Mouse (Mus musculus) hindbrain, embryonic 12.5 days (tissue): ENCODE data around the gene Alkbh7. TPM values are rescaled to one million over a fixed set of nuclear protein-coding genes. Genes with fewer than 3 reads are reported as not detected.

ENCODE experiments used
- ATAC-seq: fragments of 200-750 bp; cut with Nextera tagmentation; 2 replicates; pipeline ENCODE4 v1.8.0; 2017; ENCODE audit warnings: moderate TSS enrichment; ENCODE audit not compliant: low FRiP score
- H3K27ac ChIP-seq: fragments of 300-500 bp; sonication (generic); 2 replicates; pipeline ENCODE4 v1.5.1; 2016; ENCODE audit warnings: mild to moderate bottlenecking
- H3K27me3 ChIP-seq: fragments of 300-500 bp; sonication (generic); 2 replicates; pipeline ENCODE4 v1.6.1; 2016; ENCODE audit warnings: mild to moderate bottlenecking
- H3K36me3 ChIP-seq: fragments of 300-500 bp; sonication (generic); 2 replicates; pipeline ENCODE4 v1.6.1; 2016; ENCODE audit warnings: mild to moderate bottlenecking
- H3K4me1 ChIP-seq: fragments of 300-500 bp; sonication (generic); 2 replicates; pipeline ENCODE4 v1.6.1; 2016
- H3K4me2 ChIP-seq: fragments of 300-500 bp; sonication (generic); replicated peaks from 2 replicates; pipeline ENCODE4 v1.6.1; 2016; ENCODE audit warnings: mild to moderate bottlenecking
- H3K4me3 ChIP-seq: fragments of 300-500 bp; sonication (generic); 2 replicates; pipeline ENCODE4 v1.5.1; 2016; ENCODE audit warnings: mild to moderate bottlenecking
- H3K9ac ChIP-seq: fragments of 300-500 bp; sonication (generic); 2 replicates; pipeline ENCODE4 v1.6.1; 2016; ENCODE audit warnings: mild to moderate bottlenecking, moderate library complexity
- H3K9me3 ChIP-seq: fragments of 300-500 bp; sonication (generic); replicated peaks from 2 replicates; pipeline ENCODE4 v1.6.1; 2016; ENCODE audit warnings: mild to moderate bottlenecking
- WGBS: fragments of 180-500 bp; shearing (Covaris S2); methylation state at CpG from one replicate; pipeline ENCODE4 v1.1.7; 2016; 5-methylcytosine and 5-hydroxymethylcytosine counted together
- polyA plus RNA-seq: library from polyadenylated mRNA; unstranded; fragments of >200 nt; fragmentation: Nextera tagmentation; extraction: Ambion mirVana; gene quantifications from 2 replicates; pipeline ENCODE4 v1.2.1, GENCODE M21; 2016

Gene Alkbh7
- 32.8 and 34.6 TPM in 2 replicates for polyA plus RNA-seq

- ATAC-seq = peak; percentile 98
- WGBS = under 1% methylated on average over 38 of the region's 38 CpGs
- no peaks in the 10 kb centered on the region for H3K9me3 ChIP-seq
- H3K4me2 ChIP-seq = peak within 1 kb of the TSS; percentile 55
- H3K9ac ChIP-seq = peak within 1 kb of the TSS; percentile 65
- H3K27ac ChIP-seq = peak within 1 kb of the TSS; percentile 79
- peaks cover 9% of the 10 kb centered on the region for H3K4me1 ChIP-seq
- H3K36me3 ChIP-seq = peaks cover 67% of the 10 kb centered on the region
- H3K27me3 ChIP-seq = no peaks in the 10 kb centered on the region
- H3K4me3 ChIP-seq = peak within 1 kb of the TSS; percentile 63
Observed at GRCm38 (mm10) chr17:56997029-56997667, at the start of gene Alkbh7. TSS of gene Alkbh7 (plus strand) at chr17:56997339.

GRCm38 (mm10) chr17:56950915-56951314 is 46.2 kb upstream of the Alkbh7 start:
- Histone ChIP-seq H3K4me2 (no peak overlapping the region), H3K36me3 (no peaks in the 10 kb centered on the region), H3K27ac (no peak overlapping the region), H3K4me1 (no peaks in the 10 kb centered on the region), H3K27me3 (no peaks in the 10 kb centered on the region; the same call in 1 of the 2 replicates), H3K9ac (no peak overlapping the region), H3K4me3 (no peak overlapping the region), H3K9me3 (no peaks in the 10 kb centered on the region)
- ATAC-seq = no peak
- 15% methylated on average over 3 of the region's 3 CpGs for WGBS

- WGBS = 83% methylated on average over 1 of the region's 1 CpGs
- Histone ChIP-seq H3K4me1 (no peaks in the 10 kb centered on the region), H3K27ac (no peak overlapping the region), H3K9ac (no peak overlapping the region), H3K9me3 (no peaks in the 10 kb centered on the region), H3K36me3 (no peaks in the 10 kb centered on the region), H3K4me2 (no peak overlapping the region), H3K4me3 (no peak overlapping the region), H3K27me3 (no peaks in the 10 kb centered on the region; the same call in 1 of the 2 replicates)
- ATAC-seq = no peak
Observed at GRCm38 (mm10) chr17:56952639-56953038, 44.5 kb upstream of the Alkbh7 start.

- Histone ChIP-seq H3K4me1 (no peaks in the 10 kb centered on the region), H3K4me2 (no peak overlapping the region), H3K9me3 (no peaks in the 10 kb centered on the region), H3K4me3 (no peak overlapping the region), H3K27ac (no peak overlapping the region), H3K36me3 (no peaks in the 10 kb centered on the region), H3K9ac (no peak overlapping the region), H3K27me3 (no peaks in the 10 kb centered on the region; the same call in 1 of the 2 replicates)
- WGBS = 86% methylated on average over 7 of the region's 7 CpGs
- ATAC-seq = no peak
Observed at GRCm38 (mm10) chr17:56954871-56955270, 42.3 kb upstream of the Alkbh7 start.

GRCm38 (mm10) chr17:56957763-56958429 is 39.2 kb upstream of the Alkbh7 start:
- WGBS = 26% methylated on average over 11 of the region's 11 CpGs
- no peaks in the 10 kb centered on the region; the same call in 1 of the 2 replicates for H3K27me3 ChIP-seq

GRCm38 (mm10) chr17:56958667-56959066 is 38.5 kb upstream of the Alkbh7 start:
- Histone ChIP-seq H3K36me3 (no peaks in the 10 kb centered on the region), H3K4me3 (no peak overlapping the region), H3K27ac (no peak overlapping the region), H3K9me3 (no peaks in the 10 kb centered on the region), H3K9ac (no peak overlapping the region), H3K27me3 (no peaks in the 10 kb centered on the region; the same call in 1 of the 2 replicates), H3K4me1 (no peaks in the 10 kb centered on the region), H3K4me2 (no peak overlapping the region)
- WGBS = 79% methylated on average over 4 of the region's 4 CpGs
- no peak for ATAC-seq

More at GRCm38 (mm10) chr17:56957763-56958429, 39.2 kb upstream of the Alkbh7 start:
- Histone ChIP-seq H3K27ac (no peak overlapping the region), H3K9ac (no peak overlapping the region), H3K4me3 (no peak overlapping the region), H3K9me3 (no peaks in the 10 kb centered on the region), H3K4me2 (no peak overlapping the region), H3K36me3 (no peaks in the 10 kb centered on the region), H3K4me1 (no peaks in the 10 kb centered on the region)
- ATAC-seq = no peak

- H3K9ac ChIP-seq = no peak overlapping the region
- H3K27ac ChIP-seq = no peak overlapping the region
- no peaks in the 10 kb centered on the region for H3K4me1 ChIP-seq
- H3K36me3 ChIP-seq = no peaks in the 10 kb centered on the region
- no peaks in the 10 kb centered on the region for H3K27me3 ChIP-seq
- no peak overlapping the region for H3K4me3 ChIP-seq
- ATAC-seq = no peak
- H3K9me3 ChIP-seq = no peaks in the 10 kb centered on the region
- 91% methylated on average over 4 of the region's 4 CpGs for WGBS
- H3K4me2 ChIP-seq = no peak overlapping the region
Observed at GRCm38 (mm10) chr17:56961880-56962279, 35.3 kb upstream of the Alkbh7 start.

- no peak overlapping the region for H3K27ac ChIP-seq
- ATAC-seq = no peak
- H3K4me3 ChIP-seq = no peak overlapping the region
- H3K27me3 ChIP-seq = no peaks in the 10 kb centered on the region
- no peaks in the 10 kb centered on the region for H3K4me1 ChIP-seq
- no peak overlapping the region for H3K4me2 ChIP-seq
- no peaks in the 10 kb centered on the region for H3K9me3 ChIP-seq
- no peaks in the 10 kb centered on the region for H3K36me3 ChIP-seq
- no peak overlapping the region for H3K9ac ChIP-seq
- WGBS = 82% methylated on average over 5 of the region's 5 CpGs
Observed at GRCm38 (mm10) chr17:56962642-56963405, 34.3 kb upstream of the Alkbh7 start.

GRCm38 (mm10) chr17:56963646-56964045 is 33.5 kb upstream of the Alkbh7 start:
- H3K4me2 ChIP-seq = no peak overlapping the region
- no peaks in the 10 kb centered on the region for H3K27me3 ChIP-seq
- no peak for ATAC-seq
- no peak overlapping the region for H3K9ac ChIP-seq
- no peaks in the 10 kb centered on the region for H3K4me1 ChIP-seq
- no peak overlapping the region for H3K4me3 ChIP-seq
- no peak overlapping the region for H3K27ac ChIP-seq
- H3K36me3 ChIP-seq = no peaks in the 10 kb centered on the region
- H3K9me3 ChIP-seq = no peaks in the 10 kb centered on the region
- WGBS = 75% methylated on average over 6 of the region's 6 CpGs

GRCm38 (mm10) chr17:56969321-56969720 is 27.8 kb upstream of the Alkbh7 start:
- H3K36me3 ChIP-seq = no peaks in the 10 kb centered on the region
- H3K4me1 ChIP-seq = no peaks in the 10 kb centered on the region
- no peak for ATAC-seq
- no peaks in the 10 kb centered on the region for H3K9me3 ChIP-seq
- no peak overlapping the region for H3K27ac ChIP-seq
- H3K9ac ChIP-seq = no peak overlapping the region
- H3K4me2 ChIP-seq = no peak overlapping the region
- no peak overlapping the region for H3K4me3 ChIP-seq
- peaks cover 2% of the 10 kb centered on the region; the same call in 1 of the 2 replicates for H3K27me3 ChIP-seq
- 80% methylated on average over 3 of the region's 3 CpGs for WGBS

- WGBS = 65% methylated on average over 5 of the region's 5 CpGs
- H3K4me3 ChIP-seq = no peak overlapping the region
- H3K36me3 ChIP-seq = no peaks in the 10 kb centered on the region
- H3K9me3 ChIP-seq = no peaks in the 10 kb centered on the region
- ATAC-seq = no peak
- H3K9ac ChIP-seq = no peak overlapping the region
- no peak overlapping the region for H3K4me2 ChIP-seq
- H3K27ac ChIP-seq = no peak overlapping the region
- peaks cover 2% of the 10 kb centered on the region; the same call in 1 of the 2 replicates for H3K27me3 ChIP-seq
- H3K4me1 ChIP-seq = no peaks in the 10 kb centered on the region
Observed at GRCm38 (mm10) chr17:56970081-56970480, 27.1 kb upstream of the Alkbh7 start.

- peaks cover 2% of the 10 kb centered on the region; the same call in 1 of the 2 replicates for H3K27me3 ChIP-seq
- H3K27ac ChIP-seq = no peak overlapping the region
- ATAC-seq = no peak
- no peak overlapping the region for H3K4me2 ChIP-seq
- no peak overlapping the region for H3K9ac ChIP-seq
- no peaks in the 10 kb centered on the region for H3K36me3 ChIP-seq
- 67% methylated on average over 14 of the region's 14 CpGs for WGBS
- no peaks in the 10 kb centered on the region for H3K4me1 ChIP-seq
- H3K9me3 ChIP-seq = no peaks in the 10 kb centered on the region
- H3K4me3 ChIP-seq = no peak overlapping the region
Observed at GRCm38 (mm10) chr17:56973956-56974707, 23.0 kb upstream of the Alkbh7 start.
